Mouse (Mus musculus) kidney, postnatal 10 days (tissue): ENCODE measurements around the gene AU021092.
"Not testable (repeated sequence)": the region's sequence is repeated elsewhere in the genome, so short reads cannot be mapped to it uniquely, and the experiment has no call there.

ENCODE experiments used
- DNase-seq: peaks from one replicate; pipeline ENCODE4 v3.0.0; 2021; ENCODE audit warnings: mixed read lengths

AU021092 gene

GRCm38 (mm10) chr16:5222140-5222539 is at the start of gene AU021092:
AU021092 (minus strand) TSS chr16:5222299.
- peak; percentile 49 for DNase-seq

- no peak for DNase-seq
Observed at GRCm38 (mm10) chr16:5271411-5272035, 49.4 kb upstream of the AU021092 start.

GRCm38 (mm10) chr16:5263926-5264325 is 41.8 kb upstream of the AU021092 start:
- no peak for DNase-seq

- DNase-seq: no peak
Observed at GRCm38 (mm10) chr16:5263156-5263555, 41.1 kb upstream of the AU021092 start.

- peak; percentile 99 for DNase-seq
Observed at GRCm38 (mm10) chr16:5255779-5256496, 33.8 kb upstream of the AU021092 start, which contains the start of gene Eef2kmt. Eef2kmt (minus strand) TSS chr16:5255983.

- peak; percentile 42 for DNase-seq
Observed at GRCm38 (mm10) chr16:5255081-5255740, 33.1 kb upstream of the AU021092 start.

- DNase-seq: peak; percentile 87
Observed at GRCm38 (mm10) chr16:5254346-5255025, 32.4 kb upstream of the AU021092 start.

- DNase-seq: no peak
Observed at GRCm38 (mm10) chr16:5252260-5252659, 30.2 kb upstream of the AU021092 start.

GRCm38 (mm10) chr16:5250891-5251290 is 28.8 kb upstream of the AU021092 start:
- no peak for DNase-seq

GRCm38 (mm10) chr16:5244411-5244810 is 22.3 kb upstream of the AU021092 start:
- DNase-seq: peak; percentile 81

GRCm38 (mm10) chr16:5242882-5243281 is 20.8 kb upstream of the AU021092 start:
- DNase-seq: no peak

GRCm38 (mm10) chr16:5242355-5242754 is 20.3 kb upstream of the AU021092 start:
- DNase-seq: no peak

- peak; percentile 96 for DNase-seq
Observed at GRCm38 (mm10) chr16:5233418-5234313, 11.6 kb upstream of the AU021092 start, which contains the start of gene Alg1. Alg1 (plus strand) TSS chr16:5233621.

- no peak for DNase-seq
Observed at GRCm38 (mm10) chr16:5232982-5233381, 10.9 kb upstream of the AU021092 start.

GRCm38 (mm10) chr16:5228103-5228502 is 6.0 kb upstream of the AU021092 start:
- DNase-seq: not testable (repeated sequence)

- not testable (repeated sequence) for DNase-seq
Observed at GRCm38 (mm10) chr16:5227501-5227900, 5.4 kb upstream of the AU021092 start.

- peak; percentile 43 for DNase-seq
Observed at GRCm38 (mm10) chr16:5226534-5226933, 4.4 kb upstream of the AU021092 start.

- peak; percentile 19 for DNase-seq
Observed at GRCm38 (mm10) chr16:5221403-5221802, 696 bp downstream of the AU021092 start.

- DNase-seq: peak; percentile 59
Observed at GRCm38 (mm10) chr16:5217341-5218133, 4.6 kb downstream of the AU021092 start.

GRCm38 (mm10) chr16:5216686-5217085 is 5.4 kb downstream of the AU021092 start:
- DNase-seq: no peak

- DNase-seq: no peak
Observed at GRCm38 (mm10) chr16:5214126-5214525, 8.0 kb downstream of the AU021092 start.
